Comparison of ENCODE assay signal across 31 mouse cellular contexts in the genomic region with DNA sequence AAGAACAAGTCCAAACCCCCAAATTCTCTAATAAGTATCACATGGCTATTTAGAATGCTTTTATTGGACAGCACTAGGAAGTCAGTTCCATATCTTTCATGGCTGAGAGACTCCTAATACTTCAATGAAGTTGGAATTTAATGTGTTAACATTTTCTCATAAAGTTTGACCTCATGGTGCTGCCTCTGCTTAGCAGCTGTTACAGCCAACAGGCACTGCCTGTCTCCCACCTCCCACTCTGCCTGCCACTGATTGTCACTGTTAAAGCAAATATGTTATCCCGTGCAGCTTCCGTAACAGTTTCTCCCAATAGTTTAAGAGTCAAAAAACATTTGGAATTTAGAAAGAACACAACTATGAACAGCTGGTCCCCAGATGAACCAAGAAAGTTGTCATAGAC.
DNase-seq lines count a peak whose midpoint lies in the region; ATAC-seq and TF ChIP-seq lines count a peak whose summit lies in the region.
"Had no signal": no experiment of that assay in that cellular context is flagged by ENCODE, and none has a peak within 500 bp of the region (broad histone marks: within the 10 kb centered on the region; RNA-seq: fewer than 3 reads in every experiment).

No protein-coding gene starts in this region.

- DNase-seq in heart, postnatal 10 days: peak; percentile 22 to 25
- no peak for DNase-seq in heart, adult 8-10 months (ENCODE audit: low spot score)
- peak; percentile 5 for DNase-seq in layer of hippocampus, adult 9-11 months
- no peak for DNase-seq in layer of hippocampus, postnatal 10 days (ENCODE audit: low spot score in 2 of 2)
- peak; percentile 8 for DNase-seq in lung, postnatal 10 days
- DNase-seq in lung, adult 18-20 months: no peak
- DNase-seq in limb, embryonic 14.5 days (ENCODE audit: low spot score): peak; percentile 35
- DNase-seq in left cerebral cortex, postnatal 10 days (ENCODE audit: extremely low spot score in 1 of 2, low spot score in 2 of 2): no peak
- DNase-seq: adrenal gland, postnatal 36 days; cerebellum, adult 2 months; cerebellum, postnatal 14 days; forebrain, postnatal 0 days; gastrocnemius, postnatal 14 days; heart, postnatal 36 days; kidney, adult 8-10 months; kidney, postnatal 36 days; right cerebral cortex, postnatal 4 days; thymus, postnatal 4 days had no signal

- no peaks in the 10 kb centered on the region for H3K27me3 ChIP-seq in limb, embryonic 14.5 days (ENCODE audit: control insufficient read depth, insufficient read depth, low read length)
- H3K27me3 ChIP-seq: embryonic facial prominence, embryonic 15.5 days; forebrain, embryonic 12.5 days; heart, embryonic 15.5 days; hindbrain, embryonic 12.5 days; intestine, embryonic 15.5 days; liver, embryonic 15.5 days; megakaryocyte, embryonic 14.5 days; midbrain, embryonic 12.5 days; neural tube, embryonic 13.5 days had no signal

- no peak overlapping the region for H3K9ac ChIP-seq in limb, embryonic 14.5 days (ENCODE audit: low read depth, low read length, severe bottlenecking)
- H3K9ac ChIP-seq: embryonic facial prominence, embryonic 15.5 days; forebrain, embryonic 12.5 days; forebrain, postnatal 0 days; heart, embryonic 15.5 days; hindbrain, embryonic 12.5 days; intestine, embryonic 15.5 days; liver, embryonic 15.5 days; midbrain, embryonic 12.5 days; neural tube, embryonic 13.5 days had no signal

- no peak overlapping the region for H3K4me3 ChIP-seq in limb, embryonic 14.5 days (replicated peaks; ENCODE audit: low read length)
- H3K4me3 ChIP-seq: embryonic facial prominence, embryonic 15.5 days; forebrain, embryonic 12.5 days; heart, embryonic 10.5 days; heart, embryonic 15.5 days; hindbrain, embryonic 12.5 days; intestine, embryonic 15.5 days; left cerebral cortex, adult 2 months; liver, embryonic 15.5 days; megakaryocyte, embryonic 14.5 days; midbrain, embryonic 12.5 days; neural tube, embryonic 13.5 days had no signal

- H3K4me1 ChIP-seq in limb, embryonic 14.5 days (ENCODE audit: control insufficient read depth, insufficient read depth, low read length): peaks cover 3% of the 10 kb centered on the region
- H3K4me1 ChIP-seq: embryonic facial prominence, embryonic 15.5 days; forebrain, embryonic 12.5 days; heart, embryonic 10.5 days; heart, embryonic 15.5 days; hindbrain, embryonic 12.5 days; intestine, embryonic 15.5 days; liver, embryonic 15.5 days; megakaryocyte, embryonic 14.5 days; midbrain, embryonic 12.5 days; neural tube, embryonic 13.5 days had no signal

- WGBS in limb, embryonic 14.5 days: 28% methylated on average over 2 of the region's 2 CpGs

- H3K27ac ChIP-seq in limb, embryonic 14.5 days (replicated peaks; ENCODE audit: low read depth, low read length): no peak overlapping the region
- H3K27ac ChIP-seq: embryonic facial prominence, embryonic 15.5 days; forebrain, embryonic 12.5 days; heart, embryonic 10.5 days; heart, embryonic 15.5 days; hindbrain, embryonic 12.5 days; hindbrain, postnatal 0 days; intestine, embryonic 15.5 days; left cerebral cortex, adult 2 months; liver, embryonic 15.5 days; midbrain, embryonic 12.5 days; neural tube, embryonic 13.5 days had no signal

- intact Hi-C loops in heart, postnatal 10 days (cut with DNase I): no loop called here
- intact Hi-C loops in left cerebral cortex, postnatal 10 days (cut with DNase I): no loop called here

- ATAC-seq in limb, embryonic 14.5 days (ENCODE audit: low FRiP score, low read depth): peak; percentile 55; the same call in 1 of the 2 replicates
- ATAC-seq: CD4-positive, CD25-positive, alpha-beta regulatory T cell, adult 4 months; forebrain, postnatal 0 days; hindbrain, postnatal 0 days; intestine, embryonic 15.5 days had no signal

- H3K36me3 ChIP-seq in limb, embryonic 14.5 days (ENCODE audit: control insufficient read depth, insufficient read depth, low read length): no peaks in the 10 kb centered on the region
- H3K36me3 ChIP-seq: embryonic facial prominence, embryonic 15.5 days; forebrain, embryonic 12.5 days; heart, embryonic 10.5 days; heart, embryonic 15.5 days; hindbrain, embryonic 12.5 days; intestine, embryonic 15.5 days; liver, embryonic 15.5 days; midbrain, embryonic 12.5 days; neural tube, embryonic 13.5 days had no signal

- no peaks in the 10 kb centered on the region for H3K9me3 ChIP-seq in limb, embryonic 14.5 days (ENCODE audit: control insufficient read depth, low read length)
- H3K9me3 ChIP-seq: embryonic facial prominence, embryonic 15.5 days; forebrain, embryonic 12.5 days; heart, embryonic 10.5 days; heart, embryonic 15.5 days; hindbrain, embryonic 12.5 days; intestine, embryonic 15.5 days; liver, embryonic 15.5 days; megakaryocyte, embryonic 14.5 days; midbrain, embryonic 12.5 days; neural tube, embryonic 13.5 days had no signal

- H3K4me2 ChIP-seq in limb, embryonic 14.5 days (replicated peaks; ENCODE audit: low read depth, low read length, severe bottlenecking): no peak overlapping the region
- H3K4me2 ChIP-seq: embryonic facial prominence, embryonic 15.5 days; forebrain, embryonic 12.5 days; heart, embryonic 15.5 days; hindbrain, embryonic 12.5 days; intestine, embryonic 15.5 days; liver, embryonic 15.5 days; midbrain, embryonic 12.5 days; neural tube, embryonic 13.5 days had no signal

- no peak for TF ChIP-seq POLR2A in limb, embryonic 14.5 days (IDR thresholded peaks at IDR 0.05; ENCODE audit: borderline replicate concordance, extremely low read depth, insufficient read depth, insufficient read length)

Comparison
In these comparisons a context has a peak if more than half of its experiments do, and no peak if none do; other contexts are left out.
1. DNase-seq: peak in heart, postnatal 10 days (2 of 2), layer of hippocampus, adult 9-11 months (single experiment), lung, postnatal 10 days (single experiment) and limb, embryonic 14.5 days (single experiment); none in heart, adult 8-10 months (single experiment), layer of hippocampus, postnatal 10 days (0 of 2), lung, adult 18-20 months (0 of 2) and left cerebral cortex, postnatal 10 days (0 of 2).